Mouse (Mus musculus): ENCODE data around the gene Nrip3.

Gene Nrip3

DNA sequence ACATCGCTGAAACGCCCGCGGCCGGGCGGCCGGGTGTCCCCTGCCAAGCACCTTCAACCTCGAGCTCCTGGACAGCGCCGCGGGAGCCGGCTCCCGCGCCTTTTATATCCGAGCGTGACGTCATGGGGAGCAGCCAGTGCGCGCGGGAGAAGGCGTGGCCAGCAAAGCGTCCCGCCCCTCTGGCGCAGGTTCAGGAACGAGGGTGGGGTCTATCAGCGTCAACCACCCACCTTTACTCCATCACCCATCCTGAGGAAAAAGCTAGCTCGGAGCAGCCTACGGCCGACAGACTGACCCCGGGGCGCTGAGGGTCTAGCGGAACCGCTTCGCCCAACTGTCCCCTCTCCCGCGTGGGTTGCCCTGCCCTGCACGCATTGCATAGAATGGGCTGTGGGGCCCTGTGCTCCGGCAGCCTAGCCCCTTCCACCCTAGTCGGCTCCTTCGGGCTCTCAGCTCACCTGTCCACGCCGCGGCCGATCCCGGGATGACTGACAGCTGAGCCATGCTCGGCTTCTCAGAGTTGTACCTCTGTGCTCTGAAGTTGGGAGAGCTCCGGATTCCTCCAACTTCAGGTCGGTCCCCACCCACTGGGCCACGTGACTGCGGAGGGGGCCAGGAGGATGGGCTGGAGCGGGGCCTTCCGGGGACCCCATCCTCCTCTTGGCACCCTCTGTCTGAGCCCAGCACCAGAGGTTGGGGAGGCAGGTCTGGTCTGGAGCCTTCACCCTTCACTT, at the start of gene Nrip3:
Gene Nrip3 (minus strand): TSS at position 556 of the 734 bp plus-strand sequence.
- in situ Hi-C loops (cut with MboI, MseI): no loop called here

DNA sequence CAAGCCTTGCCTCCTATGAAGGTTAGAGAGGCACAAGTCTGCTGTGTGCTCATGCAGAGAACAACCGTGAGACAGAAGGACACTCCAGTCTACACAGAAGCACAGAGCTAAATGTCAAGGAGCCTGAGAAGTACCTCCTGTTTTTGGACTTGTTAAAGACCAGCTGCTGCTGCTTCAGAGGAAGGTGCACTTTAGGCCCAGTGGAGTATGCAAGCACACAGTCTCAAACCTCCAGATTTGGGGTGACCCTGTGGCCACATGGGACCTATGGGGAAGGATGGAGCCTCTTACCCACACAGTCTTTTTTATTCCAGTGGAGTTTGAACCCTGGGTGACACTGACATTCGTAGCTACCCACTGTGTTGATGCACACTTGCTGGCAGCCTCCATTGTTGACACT, 49.6 kb upstream of the Nrip3 start:
- in situ Hi-C loops (cut with MboI, MseI): no loop called here

DNA sequence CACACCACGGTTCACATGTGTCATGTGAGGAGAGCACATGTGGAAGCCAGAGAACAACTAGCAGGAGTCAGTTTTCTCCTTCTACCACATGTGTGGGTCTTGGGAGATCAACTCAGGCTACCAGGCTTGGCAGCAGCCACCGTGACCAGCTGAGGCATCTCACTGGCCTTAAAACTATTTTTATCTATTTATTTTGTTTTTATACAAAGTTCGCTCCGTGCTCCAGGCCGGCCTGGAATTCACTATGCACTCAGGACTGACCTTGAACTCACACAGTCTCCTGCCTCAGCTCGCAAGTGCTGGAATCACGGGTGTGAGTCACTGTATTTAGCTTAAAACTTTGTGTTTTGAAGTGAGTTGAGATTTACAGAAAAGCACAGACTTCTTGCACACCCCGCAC, 45.1 kb upstream of the Nrip3 start:
- in situ Hi-C loops (cut with MboI, MseI): no loop called here

DNA sequence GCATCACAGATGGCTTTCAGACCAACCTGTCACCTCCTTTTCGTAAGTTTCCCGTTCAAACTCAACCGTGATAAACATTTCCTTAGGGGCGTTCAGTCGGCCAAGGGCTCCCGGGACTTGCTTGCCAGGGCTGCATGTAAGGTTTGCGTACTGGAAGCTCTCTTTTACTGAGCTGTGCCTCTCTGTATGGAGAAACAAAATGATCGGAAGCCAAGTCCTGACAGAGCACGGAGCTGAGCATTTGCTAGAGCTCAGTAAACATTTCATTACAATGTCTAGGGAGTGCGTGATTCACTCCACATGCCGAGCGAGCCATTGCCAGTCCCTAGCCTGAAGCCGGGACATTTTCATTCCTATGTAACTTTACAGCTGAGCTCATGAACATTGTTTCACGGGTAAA, 43.5 kb upstream of the Nrip3 start:
- in situ Hi-C loops (cut with MboI, MseI): no loop called here

DNA sequence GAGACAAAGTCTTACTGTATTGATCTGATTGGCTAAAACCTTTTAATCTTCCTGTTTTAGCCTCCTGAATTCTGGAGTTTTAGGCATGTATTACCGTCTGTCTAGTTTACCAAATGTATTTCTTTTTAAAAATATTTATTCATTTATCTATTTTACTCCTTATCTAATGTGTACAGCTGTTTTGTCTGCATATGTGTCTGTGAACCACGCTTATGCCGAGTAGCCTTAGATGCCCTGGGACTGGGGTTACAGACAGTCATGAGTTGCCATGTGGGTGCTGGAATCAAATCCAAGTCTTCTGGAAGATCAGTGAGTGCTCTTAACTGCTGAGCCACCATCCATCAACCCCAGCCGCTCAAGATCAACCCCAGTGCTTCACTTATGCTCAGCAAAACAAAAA, 36.8 kb upstream of the Nrip3 start:
- in situ Hi-C loops (cut with MboI, MseI): no loop called here

DNA sequence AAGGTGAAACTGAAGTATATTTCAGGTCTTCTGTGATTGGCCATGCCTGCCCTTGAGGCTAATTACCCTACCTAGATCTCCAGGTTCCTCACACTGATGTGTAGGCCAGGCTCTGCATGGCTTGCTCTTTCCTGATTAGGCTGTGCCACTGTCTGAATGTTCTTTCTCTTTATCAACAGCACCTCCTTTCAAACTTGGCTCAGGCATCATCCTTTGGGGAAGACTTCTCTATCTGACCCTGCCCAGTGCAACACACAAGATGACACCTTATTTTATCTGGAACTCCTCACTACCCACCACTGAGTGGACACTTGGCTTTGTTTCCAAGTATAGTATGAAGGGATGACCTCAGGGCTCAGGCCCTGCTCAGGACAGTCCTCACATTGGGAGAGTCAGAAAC, 36.1 kb upstream of the Nrip3 start:
- in situ Hi-C loops (cut with MboI, MseI): no loop called here

DNA sequence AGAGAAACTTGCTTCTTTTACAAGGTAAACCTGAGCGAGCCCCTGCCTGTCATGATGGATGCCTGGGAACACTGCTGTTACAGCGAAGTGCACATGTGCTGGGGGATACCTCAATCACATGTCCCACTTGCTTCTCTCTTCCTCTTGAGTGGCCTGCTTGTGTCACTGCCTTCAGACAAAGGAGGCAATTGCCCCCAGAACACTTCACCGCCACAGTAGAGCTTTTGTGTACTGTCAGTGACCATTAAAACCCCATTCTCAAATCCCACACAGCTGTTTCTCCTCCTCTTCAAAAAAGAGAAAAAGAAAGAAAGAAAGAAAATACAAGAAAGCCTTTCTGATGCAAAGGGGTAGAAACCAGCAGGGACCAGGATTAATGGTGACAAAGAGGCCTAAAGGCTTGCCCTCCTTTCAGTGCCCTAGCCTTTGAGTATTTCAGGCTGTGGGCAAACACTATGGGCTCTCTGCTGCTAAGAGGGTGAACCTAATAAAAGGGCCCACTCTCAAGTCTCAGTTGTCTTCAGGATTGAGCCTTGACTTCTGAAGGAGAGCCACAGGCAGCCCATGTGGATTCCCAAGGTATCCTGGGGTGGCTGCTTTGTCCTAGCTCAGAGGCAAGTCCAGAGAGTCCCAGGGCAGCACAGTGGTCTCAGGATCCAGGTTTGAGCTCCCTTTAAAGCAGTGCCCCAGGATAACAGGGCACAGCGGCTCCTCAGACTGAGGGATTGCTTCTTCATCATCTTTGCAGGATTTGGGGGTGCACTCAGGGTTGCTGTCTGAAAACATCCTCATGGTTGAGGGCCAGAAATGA, 31.7 kb upstream of the Nrip3 start:
- in situ Hi-C loops (cut with MboI, MseI): no loop called here

DNA sequence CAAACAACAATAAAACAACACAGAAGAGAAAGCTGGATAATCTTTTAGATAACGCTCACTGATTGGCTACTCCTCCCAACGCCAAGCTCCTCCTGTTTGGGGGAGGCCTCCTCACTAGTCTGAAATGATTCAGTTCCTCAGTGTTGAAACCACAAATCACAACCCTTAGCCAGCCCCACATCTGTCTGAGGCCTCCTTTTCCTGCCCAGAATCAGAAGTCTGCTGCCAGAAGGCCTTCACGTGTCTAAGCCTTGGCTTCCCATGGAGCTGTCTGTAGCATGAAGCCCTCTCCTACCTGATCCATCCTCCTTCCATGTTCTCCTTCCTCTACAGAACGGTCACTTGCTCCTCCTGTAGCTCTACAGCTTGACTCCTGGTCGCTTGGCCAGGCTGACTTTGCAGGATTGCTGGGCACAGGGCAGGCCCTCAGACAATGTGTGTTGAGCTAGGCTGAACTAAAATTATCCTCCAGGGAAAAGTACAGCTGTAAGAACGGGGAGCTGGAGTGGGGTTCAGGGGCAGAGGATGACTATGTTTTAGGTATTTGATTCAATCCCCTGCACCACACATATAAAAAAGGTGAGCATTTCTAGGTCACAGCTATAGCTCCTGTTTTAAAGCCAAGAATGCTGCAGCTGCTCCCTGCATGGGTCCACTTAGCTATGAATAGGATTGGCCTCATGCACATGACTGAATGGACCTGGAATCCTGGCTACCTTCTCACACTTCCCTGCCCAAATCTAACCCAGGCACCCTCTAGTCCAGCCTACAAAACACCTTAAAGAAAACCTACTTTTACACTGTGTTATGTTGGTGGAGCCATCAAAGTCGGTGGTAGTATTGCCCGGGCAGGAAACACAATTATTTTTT, 26.0 kb upstream of the Nrip3 start:
- in situ Hi-C loops (cut with MboI, MseI): no loop called here

DNA sequence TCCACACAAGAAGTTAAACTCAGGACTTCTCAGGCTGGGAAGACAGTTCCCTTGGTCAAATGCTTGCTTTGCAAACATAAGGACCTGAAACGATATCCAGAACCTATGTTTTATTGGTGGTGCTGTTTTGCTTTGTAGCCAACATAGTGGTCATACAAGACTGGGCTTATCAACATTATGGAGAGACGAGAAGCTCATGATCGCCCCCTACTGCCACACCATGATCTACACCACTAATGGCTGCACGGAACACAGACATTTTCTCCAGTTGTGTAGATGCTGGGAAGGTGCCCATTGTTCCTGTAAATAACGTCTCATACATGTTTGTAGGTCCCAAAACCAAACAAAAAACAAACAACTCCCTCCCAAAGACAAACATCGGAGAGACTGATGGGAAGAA, 23.0 kb upstream of the Nrip3 start:
- in situ Hi-C loops (cut with MboI, MseI): no loop called here

DNA sequence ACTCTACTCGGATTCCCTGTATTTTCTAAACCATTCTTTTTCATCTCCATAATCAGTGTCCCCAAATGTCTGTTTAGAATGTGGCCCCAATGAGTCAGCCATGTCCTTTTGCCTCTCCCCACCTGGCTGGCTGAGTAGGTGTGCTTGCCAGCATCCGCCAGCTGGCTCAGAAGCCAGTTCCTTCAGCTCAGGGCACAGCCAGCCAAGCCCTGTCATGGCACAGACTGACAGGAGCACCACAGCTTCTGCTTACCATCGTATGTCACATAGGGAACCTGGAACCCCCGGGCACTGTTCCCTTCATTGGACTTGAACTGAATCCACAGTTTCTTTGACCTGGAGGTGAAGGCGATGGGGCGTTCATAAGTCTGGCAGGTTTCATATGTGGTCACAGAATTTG, 22.5 kb upstream of the Nrip3 start:
- in situ Hi-C loops (cut with MboI, MseI): no loop called here

DNA sequence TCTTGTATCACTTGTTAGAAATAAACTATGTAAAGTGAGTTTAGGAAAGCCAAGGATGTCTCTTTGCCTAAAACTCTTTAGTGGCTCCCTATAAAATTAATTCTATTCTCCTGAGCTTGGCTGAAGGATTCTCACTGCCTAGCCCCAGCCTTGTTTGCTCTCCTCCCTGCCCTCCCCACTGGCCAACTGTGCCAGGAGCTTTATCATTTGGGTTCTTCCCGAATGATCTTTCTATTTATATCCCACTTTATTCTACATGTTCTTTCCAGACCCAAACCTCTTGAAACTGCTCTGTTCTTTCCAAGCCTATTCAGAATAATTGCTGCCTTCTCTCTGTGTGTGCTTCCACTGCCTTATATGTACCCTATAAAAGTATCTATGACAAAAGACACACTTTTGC, 21.7 kb upstream of the Nrip3 start:
- in situ Hi-C loops (cut with MboI, MseI): no loop called here

DNA sequence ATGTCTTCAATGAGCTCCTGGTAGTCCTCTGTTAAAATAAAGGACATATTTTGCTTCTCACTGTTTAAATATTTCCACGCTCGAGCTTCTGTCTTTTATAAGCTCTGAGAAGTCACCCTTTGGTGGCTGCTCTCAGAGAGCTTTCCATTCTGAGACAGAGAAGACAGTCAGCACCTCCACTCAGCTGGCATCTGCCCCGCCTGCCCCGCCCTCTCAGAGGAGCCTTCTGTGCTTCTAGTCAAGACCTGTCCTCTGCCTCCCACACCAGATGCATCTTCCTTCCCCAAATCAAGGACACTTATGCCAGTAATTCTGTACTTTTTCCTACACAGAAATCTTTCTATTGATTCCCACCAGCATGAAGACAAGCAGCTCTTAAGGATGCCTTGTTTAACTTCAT, 18.8 kb upstream of the Nrip3 start:
- in situ Hi-C loops (cut with MboI, MseI): no loop called here

DNA sequence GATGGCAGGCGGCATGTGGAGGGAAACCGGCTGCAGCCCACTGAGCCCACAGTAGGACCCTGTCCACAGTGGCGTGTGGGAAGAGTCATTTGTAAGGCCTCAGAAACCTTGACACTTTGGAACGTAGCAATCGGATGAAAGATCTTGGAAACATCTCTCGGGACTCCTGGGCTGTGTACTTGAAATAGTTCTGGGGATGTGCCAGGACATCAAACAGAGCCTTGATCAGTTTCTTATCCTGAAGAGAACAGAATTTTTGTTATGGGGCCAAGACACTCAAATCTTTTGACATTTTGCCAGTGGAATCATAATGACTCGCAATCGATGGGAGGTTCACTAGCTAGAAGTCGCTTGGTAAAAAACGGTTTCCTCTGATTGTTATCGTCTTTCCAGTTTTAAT, 17.3 kb upstream of the Nrip3 start:
- in situ Hi-C loops (cut with MboI, MseI): no loop called here

DNA sequence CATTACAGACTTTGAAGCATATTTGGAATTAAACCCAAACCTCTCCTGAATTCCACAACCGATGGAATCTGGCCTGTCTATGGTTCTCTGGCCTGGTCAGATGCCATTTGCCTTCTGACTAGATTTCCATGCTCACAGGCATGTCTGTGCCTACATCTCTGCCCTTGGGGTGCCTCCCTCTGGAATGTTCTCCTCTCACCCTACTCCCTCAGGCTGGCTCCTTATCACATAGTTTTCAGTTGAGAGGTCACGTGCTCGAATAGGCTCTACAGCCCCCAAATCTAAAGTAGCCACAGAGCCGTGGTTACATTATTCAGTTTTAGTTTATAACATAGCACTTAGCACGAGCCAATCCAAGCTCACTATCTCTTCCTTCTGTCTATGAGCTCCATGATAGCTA, 13.7 kb upstream of the Nrip3 start:
- in situ Hi-C loops (cut with MboI, MseI): no loop called here

DNA sequence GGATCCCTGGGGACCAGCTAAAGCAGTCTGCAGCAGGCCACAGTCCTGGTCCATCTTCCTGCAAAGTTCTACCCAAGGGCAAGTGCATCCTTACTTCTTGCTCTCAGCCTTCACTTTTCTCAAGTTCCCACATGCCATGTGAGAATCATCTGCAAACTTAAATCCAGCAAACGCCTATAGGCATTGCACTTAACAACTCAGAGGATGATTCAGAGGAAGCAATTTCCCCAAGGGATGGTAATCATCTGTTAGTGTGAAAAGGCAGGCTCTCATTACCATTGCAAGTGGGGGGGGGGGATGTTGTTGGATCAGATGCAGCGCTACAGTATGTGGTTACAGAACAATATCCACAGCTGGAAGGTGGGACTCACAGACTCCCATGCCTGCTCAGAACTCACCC, 12.7 kb upstream of the Nrip3 start:
- in situ Hi-C loops (cut with MboI, MseI): no loop called here

DNA sequence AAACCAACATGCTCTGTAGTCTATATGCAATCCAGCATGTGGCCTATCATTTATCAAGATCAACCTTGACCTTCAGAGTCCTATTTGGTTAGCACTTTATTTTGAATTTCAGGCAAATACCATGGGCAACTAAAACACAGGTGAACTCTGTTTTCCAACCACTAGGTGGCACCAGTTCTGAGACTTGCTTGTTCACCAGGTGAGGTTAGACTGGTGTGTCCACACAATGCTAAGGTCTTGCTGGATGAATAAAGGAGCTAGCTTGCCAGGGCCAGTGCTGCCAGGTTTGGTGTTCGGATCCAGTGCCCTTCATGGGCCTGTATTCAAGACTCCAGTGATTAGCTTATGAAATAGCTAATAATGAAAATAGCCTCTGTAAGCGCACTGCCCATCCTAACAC, 10.9 kb upstream of the Nrip3 start:
- in situ Hi-C loops (cut with MboI, MseI): no loop called here

DNA sequence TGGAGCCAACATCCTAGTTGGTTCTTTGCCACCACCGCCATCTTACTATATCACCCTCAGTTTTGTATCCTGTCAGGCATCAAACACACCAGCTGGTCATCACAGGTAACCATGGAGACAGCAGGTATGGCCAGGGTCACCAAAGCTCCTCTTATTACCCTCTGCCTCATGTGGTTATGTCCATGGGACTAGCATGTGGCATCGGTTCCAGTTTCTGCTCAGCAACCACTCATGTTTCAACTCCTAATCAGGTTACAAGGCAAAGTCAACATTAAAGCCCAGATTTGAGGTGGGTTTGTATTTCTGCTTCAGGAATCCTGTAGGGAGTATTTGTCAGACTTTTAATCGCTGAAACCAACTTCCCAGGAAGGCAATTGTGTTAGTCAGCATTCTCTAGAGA, 9.0 kb upstream of the Nrip3 start:
- in situ Hi-C loops (cut with MboI, MseI): no loop called here

DNA sequence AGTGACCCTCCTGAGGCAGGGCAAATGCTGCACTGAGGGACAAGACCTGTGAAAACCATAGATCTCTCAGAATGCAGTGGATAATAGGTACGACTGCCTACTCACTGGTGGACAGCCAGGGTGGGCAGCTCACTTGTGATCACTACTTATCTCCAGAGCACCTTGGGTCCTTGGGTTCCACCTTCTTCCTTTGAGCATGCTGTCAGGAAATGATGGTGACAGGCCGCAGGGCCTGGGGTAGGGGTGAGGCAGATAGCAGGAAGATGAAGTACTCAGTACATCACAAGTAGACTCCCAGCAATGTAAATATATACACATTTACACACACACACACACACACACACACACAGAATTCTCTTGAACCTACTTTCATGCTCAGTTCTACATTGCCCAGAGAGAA, 6.0 kb upstream of the Nrip3 start:
- in situ Hi-C loops (cut with MboI, MseI): no loop called here

DNA sequence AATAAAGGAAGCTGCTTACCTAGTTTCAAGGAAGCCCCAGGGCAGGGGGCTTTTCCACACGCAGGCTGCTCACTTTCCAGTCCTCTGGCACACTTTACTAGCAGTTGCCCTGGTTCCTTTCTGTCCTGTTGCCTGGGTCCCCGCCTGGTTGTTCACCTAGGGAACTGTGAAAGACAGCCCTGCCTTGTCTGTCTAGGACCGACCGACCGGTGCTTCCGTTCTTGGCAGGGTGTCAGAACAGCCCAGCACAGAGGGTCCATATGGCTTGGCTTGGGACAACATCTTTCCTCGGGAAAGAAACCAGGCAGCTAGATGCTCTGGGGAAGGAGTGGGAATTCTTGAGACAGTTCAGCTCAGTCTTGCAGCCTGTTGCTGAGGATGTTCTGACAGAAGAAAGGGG, 1.5 kb upstream of the Nrip3 start:
- in situ Hi-C loops (cut with MboI, MseI): no loop called here

DNA sequence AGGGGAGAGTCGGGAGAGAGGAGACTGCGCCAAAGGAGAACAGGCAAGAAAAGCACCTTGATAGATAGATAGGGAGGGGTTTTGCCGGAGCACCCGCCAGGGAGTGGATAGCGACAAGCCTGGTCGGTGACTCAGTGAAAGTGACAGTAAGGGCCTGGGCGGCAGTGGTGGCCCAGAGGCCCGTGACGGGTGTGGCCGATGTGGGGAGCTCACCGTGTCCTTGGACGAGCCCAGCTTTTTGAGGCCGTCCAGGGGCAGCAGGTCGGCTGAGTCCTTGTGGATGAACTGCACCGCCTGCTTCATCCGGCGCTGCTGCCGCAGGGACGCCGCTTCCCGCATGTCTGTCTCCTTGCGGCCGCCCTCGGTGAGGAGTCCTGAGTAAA, 747 bp downstream of the Nrip3 start:
- in situ Hi-C loops (cut with MboI, MseI): no loop called here

DNA sequence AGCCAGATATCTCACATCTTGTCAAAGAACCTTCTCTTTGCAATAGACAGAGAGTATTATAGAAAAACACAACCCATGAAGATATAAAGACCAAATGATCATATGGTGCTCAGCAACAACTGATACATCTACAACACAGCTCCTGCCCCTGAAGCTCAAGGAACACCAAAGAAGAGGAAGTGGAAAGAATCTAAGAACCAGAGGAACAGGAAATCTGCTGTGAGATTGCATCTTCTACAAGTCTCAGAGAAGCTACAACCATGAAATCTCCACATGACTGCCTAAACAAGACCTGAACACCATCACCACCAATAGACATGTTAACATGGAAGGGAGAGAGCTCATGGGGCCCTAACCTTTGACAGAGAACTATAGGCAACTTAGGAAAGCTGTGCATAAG, 9.6 kb downstream of the Nrip3 start:
- in situ Hi-C loops (cut with MboI, MseI): no loop called here

DNA sequence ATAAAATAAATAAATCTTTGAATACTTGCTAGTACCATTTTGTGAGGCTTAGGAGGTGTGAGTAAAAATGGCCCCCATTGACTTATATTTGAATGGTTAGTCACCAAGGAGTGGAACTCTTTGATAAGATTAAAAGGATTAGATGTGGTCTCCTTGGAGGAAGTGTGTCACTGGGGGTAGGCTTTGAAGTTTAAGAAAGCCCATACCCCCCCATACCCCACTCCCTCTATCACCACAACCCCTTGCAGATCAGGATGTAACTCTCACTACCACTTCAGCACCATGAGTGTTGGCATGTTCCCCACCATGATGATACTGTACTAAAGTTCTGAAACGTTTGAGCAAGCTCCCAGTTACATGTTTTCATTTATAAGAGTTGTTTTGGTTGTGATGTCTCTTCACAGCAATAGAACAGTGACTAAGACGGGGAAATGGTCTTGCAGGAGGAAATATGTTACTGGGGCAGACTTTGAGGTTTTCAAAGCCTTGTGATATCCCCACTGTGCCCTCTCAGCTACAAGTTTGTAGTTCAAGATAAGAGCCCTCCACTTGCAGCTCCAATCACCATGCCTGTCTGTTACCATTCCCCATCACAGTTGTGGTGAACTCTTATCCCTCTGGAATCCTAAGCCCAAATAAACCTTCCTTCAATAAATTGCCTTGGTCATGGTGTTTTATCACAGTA, 13.0 kb downstream of the Nrip3 start:
- in situ Hi-C loops (cut with MboI, MseI): no loop called here

Data from T-helper 1 cell (primary cell).